Mouse (Mus musculus): ENCODE measurements at regions not wholly inside any gene's neighbourhood (a gene's known extent, or its start where the extent isn't known, plus 50 kb on each side); places are given as distances from the start of the nearest gene placed in this dataset.

DNA sequence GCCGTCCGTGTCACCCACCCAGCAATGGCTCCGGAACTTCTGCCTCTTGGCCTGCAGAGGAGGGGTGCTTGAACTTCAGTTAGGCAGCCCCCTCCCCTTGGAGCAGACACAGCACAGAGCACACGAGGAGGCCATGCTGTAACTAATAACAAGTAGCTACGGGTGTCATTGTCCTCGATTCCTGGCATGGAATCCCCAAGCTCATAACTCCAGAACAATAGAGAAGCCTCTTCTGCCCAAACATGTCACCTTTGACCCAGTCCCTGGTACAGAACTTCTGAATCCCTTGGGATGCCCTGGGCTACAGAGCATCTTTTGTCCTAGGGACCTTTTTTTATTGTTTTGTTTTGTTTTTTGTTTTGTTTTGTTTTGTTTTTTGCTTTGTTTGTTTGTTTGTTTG, 165.5 kb downstream of the Ly86 start:
- Histone ChIP-seq H3K4me3 (ENCODE audit: inconsistent target) (no peak overlapping the region), H3K36me3 (ENCODE audit: inconsistent target) (no peaks in the 10 kb centered on the region), H3K79me2 (ENCODE audit: inconsistent target) (no peaks in the 10 kb centered on the region), H3K27ac (no peak overlapping the region)
- WGBS (ENCODE audit: missing documents): 93% methylated on average over 6 of the region's 6 CpGs

DNA sequence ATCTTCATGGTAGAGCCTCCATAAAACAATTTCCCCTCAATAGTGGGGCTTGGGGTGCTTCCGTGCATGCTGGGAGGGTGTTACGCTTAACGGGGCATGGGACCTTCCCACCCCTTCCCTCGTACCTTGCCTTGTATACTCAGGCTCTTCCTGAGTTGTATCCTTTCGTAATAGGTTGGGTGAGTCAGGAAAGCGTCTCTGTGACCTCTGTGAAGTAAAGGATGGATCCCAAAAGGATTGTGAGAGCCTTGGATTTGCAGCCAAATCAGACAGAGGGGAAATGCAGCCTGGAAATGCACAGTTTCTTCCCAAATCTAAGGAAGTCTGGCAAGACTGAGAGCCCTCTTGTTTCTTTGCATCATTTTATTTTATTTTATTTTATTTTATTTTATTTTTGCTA, 166.0 kb downstream of the Ly86 start:
- no peaks in the 10 kb centered on the region for H3K36me3 ChIP-seq (ENCODE audit: inconsistent target)
- no peak overlapping the region for H3K4me3 ChIP-seq (ENCODE audit: inconsistent target)
- 81% methylated on average over 6 of the region's 6 CpGs for WGBS (ENCODE audit: missing documents)
- no peak overlapping the region for H3K27ac ChIP-seq
- H3K79me2 ChIP-seq (ENCODE audit: inconsistent target): no peaks in the 10 kb centered on the region

GRCm38 (mm10) chr13:37511406-37511805, 166.4 kb downstream of the Ly86 start:
- Histone ChIP-seq H3K4me3 (ENCODE audit: inconsistent target) (no peak overlapping the region), H3K27ac (no peak overlapping the region), H3K36me3 (ENCODE audit: inconsistent target) (no peaks in the 10 kb centered on the region), H3K79me2 (ENCODE audit: inconsistent target) (no peaks in the 10 kb centered on the region)
- WGBS (ENCODE audit: missing documents): 92% methylated on average over 4 of the region's 4 CpGs

DNA sequence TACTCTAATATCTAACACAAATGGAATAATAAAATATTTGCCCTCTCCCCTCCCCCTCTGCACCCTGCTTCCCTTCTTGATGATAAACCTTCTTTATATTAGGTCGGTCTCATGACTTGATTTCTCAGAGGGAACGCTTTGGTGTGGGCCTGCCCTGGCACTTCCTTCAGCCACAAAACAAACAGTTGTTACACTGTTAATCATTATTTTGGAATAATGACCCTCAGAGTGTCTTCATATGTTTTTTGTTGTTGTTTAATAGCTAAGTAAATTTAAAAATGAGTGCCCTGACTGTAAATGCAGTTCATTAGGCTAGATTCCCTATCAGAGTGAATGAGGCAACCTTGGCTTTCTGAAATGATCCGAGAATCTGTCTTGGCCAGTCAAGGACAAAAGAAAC, 167.8 kb downstream of the Ly86 start:
- no peaks in the 10 kb centered on the region for H3K36me3 ChIP-seq (ENCODE audit: inconsistent target)
- WGBS (ENCODE audit: missing documents): 57% methylated on average over 3 of the region's 3 CpGs
- no peak overlapping the region for H3K4me3 ChIP-seq (ENCODE audit: inconsistent target)
- no peaks in the 10 kb centered on the region for H3K79me2 ChIP-seq (ENCODE audit: inconsistent target)
- H3K27ac ChIP-seq: no peak overlapping the region

DNA sequence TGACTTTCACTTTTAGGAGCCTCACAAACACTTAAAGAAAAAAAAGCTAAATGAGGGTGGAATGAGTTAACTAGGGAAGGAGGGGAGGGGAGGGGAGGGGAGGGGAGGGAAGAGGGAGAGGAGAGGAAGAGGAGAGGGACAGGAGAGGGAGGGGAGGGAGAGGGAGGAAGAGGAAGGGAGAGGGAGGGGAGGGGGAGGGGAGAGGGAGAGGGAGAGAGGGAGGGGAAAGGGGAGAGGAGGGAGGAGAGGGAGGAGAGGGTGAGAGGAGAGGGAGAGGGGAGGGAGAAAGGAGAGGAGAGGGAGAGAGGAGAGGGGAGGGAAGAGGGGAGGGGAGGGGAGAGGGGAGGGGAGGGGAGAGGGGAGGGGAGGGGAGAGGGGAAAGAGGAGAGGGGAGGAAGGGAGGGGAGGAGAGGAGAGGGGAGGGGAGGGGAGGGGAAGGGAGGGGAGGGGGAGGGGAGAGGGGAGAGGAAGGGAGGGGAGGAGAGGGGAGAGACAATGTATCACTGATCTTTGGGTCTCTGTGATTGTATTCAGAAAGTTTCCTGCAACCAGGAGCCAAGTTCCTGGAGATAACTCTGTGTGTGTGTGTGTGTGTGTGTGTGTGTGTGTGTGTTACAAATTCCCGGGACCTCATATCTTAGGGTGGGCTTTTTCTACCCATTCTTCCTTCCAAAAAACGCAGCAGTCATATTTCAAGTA, 168.3 kb downstream of the Ly86 start:
- no peaks in the 10 kb centered on the region for H3K79me2 ChIP-seq (ENCODE audit: inconsistent target)
- no peak overlapping the region for H3K27ac ChIP-seq

DNA sequence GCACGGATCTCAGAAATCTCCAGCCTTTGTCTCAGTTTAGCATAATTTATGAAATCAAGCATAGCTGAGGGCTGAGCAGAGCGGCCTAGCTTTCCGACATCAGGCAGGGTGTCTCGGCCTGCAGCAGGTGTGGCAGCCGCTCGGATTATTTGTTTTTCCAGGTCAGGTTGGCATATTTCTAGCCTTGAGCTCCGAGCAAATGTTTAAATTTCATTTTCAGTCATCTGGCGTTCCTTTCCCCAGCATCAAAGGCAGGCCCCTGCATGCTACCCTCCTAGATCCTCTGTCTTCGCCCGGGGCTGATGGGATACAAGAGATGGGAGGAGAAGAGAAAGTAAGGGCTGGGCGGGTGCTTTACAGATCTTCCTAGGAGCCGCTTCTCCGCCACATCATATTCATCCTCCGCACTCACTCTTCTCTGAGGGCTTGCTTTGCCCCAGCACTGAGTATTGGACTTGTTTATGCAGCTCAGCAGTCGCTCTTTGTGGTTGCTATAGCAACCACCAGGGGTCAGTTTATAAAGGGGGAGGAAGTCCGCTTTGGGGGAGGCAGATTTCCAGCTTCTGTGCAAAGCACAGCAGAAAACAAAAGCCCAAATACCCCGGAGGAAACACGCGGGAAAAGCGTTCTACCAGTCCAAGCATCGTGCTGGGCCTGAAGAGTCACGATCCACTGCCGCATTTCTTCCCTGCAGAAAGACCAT, 169.0 kb downstream of the Ly86 start:
- H3K4me3 ChIP-seq (ENCODE audit: inconsistent target): no peak overlapping the region
- H3K79me2 ChIP-seq (ENCODE audit: inconsistent target): no peaks in the 10 kb centered on the region
- no peak overlapping the region for H3K27ac ChIP-seq
- WGBS (ENCODE audit: missing documents): 72% methylated on average over 22 of the region's 23 CpGs
- H3K36me3 ChIP-seq (ENCODE audit: inconsistent target): no peaks in the 10 kb centered on the region

More for the DNA sequence above, 168.3 kb downstream of the Ly86 start:
- WGBS (ENCODE audit: missing documents): no CpG with 5 or more reads among the region's 2 CpGs
- H3K36me3 ChIP-seq (ENCODE audit: inconsistent target): no peaks in the 10 kb centered on the region
- H3K4me3 ChIP-seq (ENCODE audit: inconsistent target): no peak overlapping the region

DNA sequence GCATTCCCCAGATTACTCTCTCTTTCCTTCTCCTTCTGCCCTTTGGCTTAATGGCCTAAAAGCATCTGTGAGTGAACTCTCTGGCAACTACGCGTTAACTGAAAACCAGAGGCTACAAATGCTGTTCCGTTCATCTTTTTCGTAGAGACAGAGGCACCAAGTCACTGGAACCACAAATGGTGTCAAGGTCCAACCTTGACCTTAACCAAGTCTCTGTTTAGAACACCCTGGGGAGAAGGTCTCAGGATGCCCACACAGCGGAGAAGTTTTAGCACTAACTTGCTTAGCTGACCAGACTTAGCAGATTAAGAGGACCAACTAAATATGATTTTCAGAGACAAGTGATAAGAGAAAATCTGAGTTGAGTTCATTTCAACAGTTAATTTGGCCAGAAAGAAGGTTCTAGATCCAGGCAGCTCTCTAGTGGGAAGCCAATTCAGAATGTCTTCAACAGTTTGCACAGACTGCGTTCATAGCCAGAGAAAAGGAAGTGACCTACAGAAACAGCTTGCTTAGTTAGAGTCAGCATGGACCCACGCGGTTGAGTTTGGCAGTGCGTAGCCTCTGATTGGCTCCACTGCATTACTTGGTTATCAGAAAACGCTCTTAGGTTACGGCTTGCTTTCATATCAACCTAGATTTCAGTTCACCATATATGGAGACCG, 169.8 kb downstream of the Ly86 start:
- no peak overlapping the region for H3K27ac ChIP-seq

GRCm38 (mm10) chr13:37517055-37517807, 172.2 kb downstream of the Ly86 start:
- Histone ChIP-seq H3K4me3 (ENCODE audit: inconsistent target) (no peak overlapping the region), H3K27ac (no peak overlapping the region), H3K79me2 (ENCODE audit: inconsistent target) (no peaks in the 10 kb centered on the region), H3K36me3 (ENCODE audit: inconsistent target) (no peaks in the 10 kb centered on the region)
- 67% methylated on average over 14 of the region's 14 CpGs for WGBS (ENCODE audit: missing documents)

More for the DNA sequence above, 169.8 kb downstream of the Ly86 start:
- Histone ChIP-seq H3K79me2 (ENCODE audit: inconsistent target) (no peaks in the 10 kb centered on the region), H3K4me3 (ENCODE audit: inconsistent target) (no peak overlapping the region), H3K36me3 (ENCODE audit: inconsistent target) (no peaks in the 10 kb centered on the region)
- WGBS (ENCODE audit: missing documents): 70% methylated on average over 12 of the region's 12 CpGs

GRCm38 (mm10) chr13:37519948-37520347, 174.9 kb downstream of the Ly86 start:
- Histone ChIP-seq H3K4me3 (ENCODE audit: inconsistent target) (no peak overlapping the region), H3K79me2 (ENCODE audit: inconsistent target) (no peaks in the 10 kb centered on the region), H3K27ac (no peak overlapping the region), H3K36me3 (ENCODE audit: inconsistent target) (no peaks in the 10 kb centered on the region)
- WGBS (ENCODE audit: missing documents): 72% methylated on average over 3 of the region's 3 CpGs

GRCm38 (mm10) chr13:37525097-37525726, 180.2 kb downstream of the Ly86 start:
- Histone ChIP-seq H3K4me3 (ENCODE audit: inconsistent target) (no peak overlapping the region), H3K79me2 (ENCODE audit: inconsistent target) (no peaks in the 10 kb centered on the region), H3K27ac (no peak overlapping the region), H3K36me3 (ENCODE audit: inconsistent target) (no peaks in the 10 kb centered on the region)
- WGBS (ENCODE audit: missing documents): 87% methylated on average over 15 of the region's 15 CpGs

DNA sequence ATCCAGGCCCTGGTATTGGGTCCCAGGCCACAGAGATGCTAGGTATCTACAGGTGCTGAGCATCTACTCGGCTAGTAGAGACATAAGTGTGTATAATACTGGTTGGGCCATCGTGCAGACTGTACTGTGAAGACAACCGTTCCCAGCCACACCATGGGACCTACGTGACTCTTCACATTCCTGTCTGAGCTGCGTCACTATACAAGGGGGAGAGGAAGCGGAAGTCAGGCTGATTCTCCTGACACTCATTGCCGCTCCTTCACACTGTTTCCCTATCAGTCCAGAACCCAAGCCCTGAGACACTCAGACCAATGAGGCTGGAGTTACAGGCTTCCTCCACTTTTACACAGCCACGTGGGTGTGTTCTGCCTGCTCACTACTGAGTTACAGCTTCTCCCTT, 181.1 kb downstream of the Ly86 start:
- Histone ChIP-seq H3K4me3 (ENCODE audit: inconsistent target) (no peak overlapping the region), H3K79me2 (ENCODE audit: inconsistent target) (no peaks in the 10 kb centered on the region), H3K36me3 (ENCODE audit: inconsistent target) (no peaks in the 10 kb centered on the region), H3K27ac (no peak overlapping the region)
- 81% methylated on average over 8 of the region's 8 CpGs for WGBS (ENCODE audit: missing documents)

DNA sequence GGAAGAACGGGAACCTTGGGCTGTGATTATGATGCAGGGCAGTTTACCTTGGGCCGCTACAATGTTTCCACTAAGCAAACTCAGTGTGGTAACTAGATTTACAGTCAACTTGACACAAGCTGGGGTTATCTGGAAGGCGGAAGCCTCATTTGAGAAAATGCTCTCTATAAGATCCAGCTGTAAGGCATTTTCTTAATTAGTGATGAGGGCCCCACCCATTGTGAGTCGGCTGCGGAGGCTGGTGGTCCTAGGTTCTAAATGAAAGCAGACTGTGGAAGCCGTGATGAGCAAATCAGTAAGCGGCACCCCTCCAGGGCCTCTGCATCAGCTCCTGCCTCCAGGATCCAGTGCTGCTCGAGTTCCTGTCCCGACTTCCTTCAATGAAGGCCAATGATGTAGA, 183.4 kb downstream of the Ly86 start:
- 76% methylated on average over 8 of the region's 9 CpGs for WGBS (ENCODE audit: missing documents)
- Histone ChIP-seq H3K36me3 (ENCODE audit: inconsistent target) (no peaks in the 10 kb centered on the region), H3K27ac (no peak overlapping the region), H3K79me2 (ENCODE audit: inconsistent target) (no peaks in the 10 kb centered on the region), H3K4me3 (ENCODE audit: inconsistent target) (no peak overlapping the region)

DNA sequence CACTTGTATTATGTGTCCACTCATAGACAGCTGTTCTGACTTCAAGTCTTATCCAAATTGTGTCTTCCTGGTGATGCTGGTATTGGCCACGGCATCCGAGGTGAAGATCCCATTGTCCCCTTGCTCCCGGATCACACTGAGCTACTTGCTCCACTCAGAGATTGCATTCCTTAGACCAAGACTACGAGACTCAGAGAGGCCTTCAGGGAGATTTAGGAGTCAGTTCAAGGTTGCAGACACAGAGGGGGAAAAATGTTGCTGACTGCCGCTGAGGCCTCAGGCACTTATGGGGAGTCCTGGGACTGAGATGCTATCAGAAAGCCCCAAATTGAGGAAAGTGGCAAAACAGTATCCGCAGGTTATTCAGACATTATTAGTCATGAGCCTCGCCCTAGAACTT, 183.9 kb downstream of the Ly86 start:
- Histone ChIP-seq H3K36me3 (ENCODE audit: inconsistent target) (no peaks in the 10 kb centered on the region), H3K4me3 (ENCODE audit: inconsistent target) (no peak overlapping the region), H3K79me2 (ENCODE audit: inconsistent target) (no peaks in the 10 kb centered on the region), H3K27ac (no peak overlapping the region)
- WGBS (ENCODE audit: missing documents): 96% methylated on average over 7 of the region's 7 CpGs

DNA sequence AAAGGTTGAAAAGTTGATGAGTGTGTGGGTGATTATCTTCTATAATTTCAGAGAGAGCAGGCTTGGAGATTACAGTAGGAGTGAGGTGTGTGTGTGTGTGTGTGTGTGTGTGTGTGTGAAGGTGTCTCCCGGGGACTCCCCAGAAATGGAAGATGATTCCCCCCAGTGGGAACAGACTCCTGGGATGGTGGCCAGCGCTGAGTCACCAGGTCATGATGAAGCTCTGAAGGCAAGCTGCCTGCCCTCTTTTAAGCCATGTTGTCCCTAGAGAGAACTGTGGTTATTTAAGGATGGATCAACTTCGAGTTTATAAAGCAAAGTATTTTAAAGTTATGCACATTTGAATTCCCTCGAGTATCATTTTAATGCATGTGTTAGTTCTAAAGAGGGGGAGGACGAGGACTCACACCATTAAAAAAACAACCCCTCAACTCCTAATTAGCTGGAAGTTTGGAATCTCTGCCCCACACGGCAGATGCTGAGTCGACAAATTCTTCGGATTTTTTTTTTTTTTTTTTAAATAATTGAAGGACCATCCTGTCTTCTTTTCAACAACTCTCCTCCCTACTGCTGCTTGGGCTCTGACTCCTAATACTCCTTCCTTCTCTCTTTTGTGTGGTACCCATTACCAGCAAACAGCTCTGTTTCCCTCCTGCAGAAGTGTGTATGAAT, 186.6 kb downstream of the Ly86 start:
- 88% methylated on average over 8 of the region's 8 CpGs for WGBS (ENCODE audit: missing documents)
- Histone ChIP-seq H3K27ac (no peak overlapping the region), H3K4me3 (ENCODE audit: inconsistent target) (no peak overlapping the region), H3K36me3 (ENCODE audit: inconsistent target) (no peaks in the 10 kb centered on the region), H3K79me2 (ENCODE audit: inconsistent target) (no peaks in the 10 kb centered on the region)
